In genomic region chr2:114915025-114915690, GRCm38 (mm10) we compare ENCODE assay signal across 18 mouse cellular contexts.
DNase-seq lines count a peak whose midpoint lies in the region; ATAC-seq and TF ChIP-seq lines count a peak whose summit lies in the region.
"Had no signal": no experiment of that assay in that cellular context is flagged by ENCODE, and none has a peak within 500 bp of the region (broad histone marks: within the 10 kb centered on the region; RNA-seq: fewer than 3 reads in every experiment).

No protein-coding gene starts in this region.

- no peak overlapping the region for H3K4me2 ChIP-seq in forebrain, embryonic 14.5 days (ENCODE audit: low read length)
- H3K4me2 ChIP-seq in forebrain, embryonic 13.5 days, result no peak overlapping the region
- no peak overlapping the region for H3K4me2 ChIP-seq in kidney, postnatal 0 days (ENCODE audit: low read length)
- H3K4me2 ChIP-seq: embryonic facial prominence, embryonic 15.5 days; liver, embryonic 12.5 days; lung, embryonic 15.5 days; midbrain, embryonic 13.5 days; neural tube, embryonic 12.5 days had no signal

- peak; percentile 21 for DNase-seq in forebrain, embryonic 14.5 days (ENCODE audit: low spot score)
- DNase-seq in kidney, postnatal 0 days (ENCODE audit: low spot score), result peak; percentile 38
- no peak for DNase-seq in kidney, adult 11 months
- peak; percentile 24 to 29 for DNase-seq in right cerebral cortex, postnatal 10 days (ENCODE audit: low spot score in 2 of 2)
- DNase-seq in right cerebral cortex, postnatal 4 days, result no peak
- no peak for DNase-seq in thymus, postnatal 25 days
- DNase-seq: B cell, adult 2 months; left cerebral cortex, postnatal 4 days; right cerebral cortex, adult 18-20 months had no signal

- no peak overlapping the region for H3K27ac ChIP-seq in forebrain, embryonic 14.5 days (ENCODE audit: low read depth, low read length)
- no peak overlapping the region for H3K27ac ChIP-seq in forebrain, embryonic 13.5 days
- no peak overlapping the region for H3K27ac ChIP-seq in kidney, postnatal 0 days
- H3K27ac ChIP-seq: embryonic facial prominence, embryonic 15.5 days; forebrain, embryonic 10.5 days; heart, embryonic 10.5 days; left cerebral cortex, adult 2 months; liver, embryonic 12.5 days; lung, embryonic 15.5 days; midbrain, embryonic 13.5 days; neural tube, embryonic 12.5 days had no signal

- WGBS in forebrain, embryonic 14.5 days, result 73% methylated on average over 6 of the region's 6 CpGs
- WGBS in forebrain, embryonic 13.5 days, result 85% methylated on average over 6 of the region's 6 CpGs
- 65% methylated on average over 6 of the region's 6 CpGs for WGBS in kidney, postnatal 0 days

- H3K9me3 ChIP-seq in forebrain, embryonic 14.5 days (replicated peaks; ENCODE audit: control insufficient read depth, low read length), result no peaks in the 10 kb centered on the region
- no peaks in the 10 kb centered on the region for H3K9me3 ChIP-seq in forebrain, embryonic 13.5 days (replicated peaks)
- no peaks in the 10 kb centered on the region for H3K9me3 ChIP-seq in kidney, postnatal 0 days (replicated peaks; ENCODE audit: low read length)
- H3K9me3 ChIP-seq: embryonic facial prominence, embryonic 15.5 days; forebrain, embryonic 10.5 days; heart, embryonic 10.5 days; liver, embryonic 12.5 days; lung, embryonic 15.5 days; midbrain, embryonic 13.5 days; neural tube, embryonic 12.5 days had no signal

- no peaks in the 10 kb centered on the region for H3K27me3 ChIP-seq in forebrain, embryonic 14.5 days (replicated peaks; ENCODE audit: control insufficient read depth, insufficient read depth, low read length)
- no peaks in the 10 kb centered on the region for H3K27me3 ChIP-seq in forebrain, embryonic 13.5 days
- no peaks in the 10 kb centered on the region for H3K27me3 ChIP-seq in kidney, postnatal 0 days (ENCODE audit: insufficient read depth, low read length)
- H3K27me3 ChIP-seq: embryonic facial prominence, embryonic 15.5 days; liver, embryonic 12.5 days; lung, embryonic 15.5 days; midbrain, embryonic 13.5 days; neural tube, embryonic 12.5 days had no signal

- ATAC-seq in forebrain, embryonic 14.5 days, result no peak
- no peak for ATAC-seq in forebrain, embryonic 13.5 days
- no peak for ATAC-seq in kidney, postnatal 0 days (replicated peaks; ENCODE audit: low FRiP score, low read depth)
- ATAC-seq: liver, embryonic 12.5 days; midbrain, embryonic 13.5 days had no signal

- H3K9ac ChIP-seq in forebrain, embryonic 14.5 days (ENCODE audit: low read length), result no peak overlapping the region
- H3K9ac ChIP-seq in forebrain, embryonic 13.5 days, result no peak overlapping the region
- no peak overlapping the region for H3K9ac ChIP-seq in kidney, postnatal 0 days (ENCODE audit: low read depth, low read length)
- H3K9ac ChIP-seq: embryonic facial prominence, embryonic 15.5 days; liver, embryonic 12.5 days; lung, embryonic 15.5 days; midbrain, embryonic 13.5 days; neural tube, embryonic 12.5 days had no signal

- H3K4me1 ChIP-seq in forebrain, embryonic 14.5 days (ENCODE audit: control insufficient read depth, insufficient read depth, low read length), result peaks cover 4% of the 10 kb centered on the region; the same call in 1 of the 2 replicates
- H3K4me1 ChIP-seq in forebrain, embryonic 13.5 days, result 0 out of 2 replicates have a peak, but pooled peaks cover 10% of the 10 kb centered on the region
- H3K4me1 ChIP-seq in kidney, postnatal 0 days (replicated peaks; ENCODE audit: insufficient read depth, low read length), result 0 out of 2 replicates have a peak, but pooled peaks cover 6% of the 10 kb centered on the region
- H3K4me1 ChIP-seq: embryonic facial prominence, embryonic 15.5 days; heart, embryonic 10.5 days; liver, embryonic 12.5 days; lung, embryonic 15.5 days; midbrain, embryonic 13.5 days; neural tube, embryonic 12.5 days had no signal

- H3K4me3 ChIP-seq in forebrain, embryonic 14.5 days (ENCODE audit: low read depth, low read length), result no peak overlapping the region
- H3K4me3 ChIP-seq in forebrain, embryonic 13.5 days, result no peak overlapping the region
- H3K4me3 ChIP-seq in kidney, postnatal 0 days (replicated peaks; ENCODE audit: low read depth, low read length), result no peak overlapping the region
- H3K4me3 ChIP-seq: embryonic facial prominence, embryonic 15.5 days; forebrain, embryonic 10.5 days; heart, embryonic 10.5 days; left cerebral cortex, adult 2 months; liver, embryonic 12.5 days; lung, embryonic 15.5 days; midbrain, embryonic 13.5 days; neural tube, embryonic 12.5 days had no signal

- no peaks in the 10 kb centered on the region for H3K36me3 ChIP-seq in forebrain, embryonic 14.5 days (ENCODE audit: control insufficient read depth, insufficient read depth, low read length)
- no peaks in the 10 kb centered on the region for H3K36me3 ChIP-seq in forebrain, embryonic 13.5 days (ENCODE audit: poor library complexity, severe bottlenecking)
- no peaks in the 10 kb centered on the region for H3K36me3 ChIP-seq in kidney, postnatal 0 days (ENCODE audit: insufficient read depth, low read length)
- H3K36me3 ChIP-seq: embryonic facial prominence, embryonic 15.5 days; forebrain, embryonic 10.5 days; heart, embryonic 10.5 days; liver, embryonic 12.5 days; lung, embryonic 15.5 days; midbrain, embryonic 13.5 days; neural tube, embryonic 12.5 days had no signal

- TF ChIP-seq CTCF in kidney, postnatal 0 days (IDR thresholded peaks at IDR 0.05; ENCODE audit: low read depth), result no peak

Comparison
In these comparisons a context has a peak if more than half of its experiments do, and no peak if none do; other contexts are left out.
1. DNase-seq: peak in forebrain, embryonic 14.5 days (single experiment), kidney, postnatal 0 days (single experiment) and right cerebral cortex, postnatal 10 days (2 of 2); none in kidney, adult 11 months (single experiment), right cerebral cortex, postnatal 4 days (single experiment) and thymus, postnatal 25 days (single experiment).